Mouse (Mus musculus) heart, embryonic 13.5 days (tissue): ENCODE measurements at regions not wholly inside any gene's neighbourhood (a gene's known extent, or its start where the extent isn't known, plus 50 kb on each side); places are given as distances from the start of the nearest gene placed in this dataset.
A peak's percentile ranks its signal among the peaks of the same experiment; 100 is the strongest.

Experiments used
- ATAC-seq: fragments of 200-750 bp; cut with Nextera tagmentation; 2 replicates; pipeline ENCODE4 v1.8.0; 2017; ENCODE audit warnings: moderate TSS enrichment; ENCODE audit not compliant: insufficient number of reproducible peaks, low FRiP score, low TSS enrichment; ENCODE audit errors: extremely low read depth
- H3K27ac ChIP-seq: fragments of 300-500 bp; sonication (generic); replicated peaks from 2 replicates; pipeline ENCODE4 v1.5.1; 2015; ENCODE audit warnings: moderate library complexity, mild to moderate bottlenecking, inconsistent platforms
- H3K27me3 ChIP-seq: fragments of 300-500 bp; sonication (generic); replicated peaks from 2 replicates; pipeline ENCODE4 v1.6.1; 2015; ENCODE audit warnings: mild to moderate bottlenecking, inconsistent platforms
- H3K36me3 ChIP-seq: fragments of 300-500 bp; sonication (generic); 2 replicates; pipeline ENCODE4 v1.6.1; 2015; ENCODE audit warnings: mild to moderate bottlenecking, inconsistent platforms
- H3K4me1 ChIP-seq: fragments of 300-500 bp; sonication (generic); 2 replicates; pipeline ENCODE4 v1.6.1; 2015; ENCODE audit warnings: inconsistent platforms
- H3K4me2 ChIP-seq: fragments of 300-500 bp; sonication (generic); 2 replicates; pipeline ENCODE4 v1.6.1; 2015; ENCODE audit warnings: inconsistent platforms, mild to moderate bottlenecking, moderate library complexity
- H3K4me3 ChIP-seq: fragments of 300-500 bp; sonication (generic); 2 replicates; pipeline ENCODE4 v1.5.1; 2015; ENCODE audit warnings: moderate library complexity, mild to moderate bottlenecking, inconsistent platforms
- H3K9ac ChIP-seq: fragments of 300-500 bp; sonication (generic); 2 replicates; pipeline ENCODE4 v1.6.1; 2015; ENCODE audit warnings: inconsistent platforms, mild to moderate bottlenecking, moderate library complexity
- H3K9me3 ChIP-seq: fragments of 300-500 bp; sonication (generic); 2 replicates; pipeline ENCODE4 v1.6.1; 2016; ENCODE audit warnings: inconsistent platforms
- WGBS: fragments of 180-500 bp; shearing (Covaris S2); methylation state at CpG from one replicate; pipeline ENCODE4 v1.1.7; 2015; ENCODE audit warnings: mixed read lengths; 5-methylcytosine and 5-hydroxymethylcytosine counted together

GRCm38 (mm10) chr2:133020173-133020837 lies 74.6 kb upstream of the Fermt1 start:
- ATAC-seq, result no peak
- Histone ChIP-seq H3K27ac (no peak overlapping the region), H3K9ac (no peak overlapping the region), H3K27me3 (no peaks in the 10 kb centered on the region), H3K36me3 (no peaks in the 10 kb centered on the region), H3K4me2 (peak overlapping the region; percentile 42), H3K4me1 (no peaks in the 10 kb centered on the region), H3K4me3 (no peak overlapping the region), H3K9me3 (no peaks in the 10 kb centered on the region)
- WGBS, result 22% methylated on average over 11 of the region's 11 CpGs

- no peak overlapping the region for H3K4me2 ChIP-seq
- H3K9ac ChIP-seq, result no peak overlapping the region
- H3K4me3 ChIP-seq, result no peak overlapping the region
- H3K27ac ChIP-seq, result no peak overlapping the region
- no peaks in the 10 kb centered on the region for H3K36me3 ChIP-seq
- H3K4me1 ChIP-seq, result no peaks in the 10 kb centered on the region
- H3K9me3 ChIP-seq, result no peaks in the 10 kb centered on the region
- WGBS, result 76% methylated on average over 3 of the region's 3 CpGs
- no peak for ATAC-seq
- H3K27me3 ChIP-seq, result no peaks in the 10 kb centered on the region
Observed at GRCm38 (mm10) chr2:133021244-133021643, 75.5 kb upstream of the Fermt1 start.

GRCm38 (mm10) chr2:133027038-133027437 lies 81.3 kb upstream of the Fermt1 start:
- Histone ChIP-seq H3K27ac (no peak overlapping the region), H3K36me3 (no peaks in the 10 kb centered on the region), H3K4me3 (no peak overlapping the region), H3K4me1 (no peaks in the 10 kb centered on the region), H3K9ac (no peak overlapping the region), H3K9me3 (no peaks in the 10 kb centered on the region), H3K4me2 (no peak overlapping the region), H3K27me3 (no peaks in the 10 kb centered on the region)
- WGBS, result 78% methylated on average over 2 of the region's 2 CpGs
- ATAC-seq, result no peak

GRCm38 (mm10) chr2:133035421-133035820 lies 89.7 kb upstream of the Fermt1 start:
- Histone ChIP-seq H3K4me2 (no peak overlapping the region), H3K36me3 (no peaks in the 10 kb centered on the region), H3K27me3 (no peaks in the 10 kb centered on the region), H3K9ac (no peak overlapping the region), H3K4me1 (no peaks in the 10 kb centered on the region), H3K9me3 (no peaks in the 10 kb centered on the region), H3K27ac (no peak overlapping the region), H3K4me3 (no peak overlapping the region)
- WGBS, result 61% methylated on average over 3 of the region's 3 CpGs
- ATAC-seq, result no peak

- H3K36me3 ChIP-seq, result no peaks in the 10 kb centered on the region
- no peak overlapping the region for H3K27ac ChIP-seq
- no peaks in the 10 kb centered on the region for H3K27me3 ChIP-seq
- no peak overlapping the region for H3K4me3 ChIP-seq
- no peaks in the 10 kb centered on the region for H3K4me1 ChIP-seq
- WGBS, result 81% methylated on average over 1 of the region's 1 CpGs
- no peak overlapping the region for H3K9ac ChIP-seq
- no peak overlapping the region for H3K4me2 ChIP-seq
- no peak for ATAC-seq
- no peaks in the 10 kb centered on the region for H3K9me3 ChIP-seq
Observed at GRCm38 (mm10) chr2:133040708-133041107, 95.0 kb upstream of the Fermt1 start.

GRCm38 (mm10) chr2:133077698-133078356 lies 132.1 kb upstream of the Fermt1 start:
- Histone ChIP-seq H3K27ac (no peak overlapping the region), H3K9ac (no peak overlapping the region), H3K4me3 (no peak overlapping the region), H3K4me1 (no peaks in the 10 kb centered on the region), H3K4me2 (no peak overlapping the region), H3K36me3 (no peaks in the 10 kb centered on the region), H3K9me3 (no peaks in the 10 kb centered on the region), H3K27me3 (no peaks in the 10 kb centered on the region)
- no peak for ATAC-seq
- WGBS, result 77% methylated on average over 11 of the region's 11 CpGs

GRCm38 (mm10) chr2:133090976-133091375 lies 145.3 kb upstream of the Fermt1 start:
- ATAC-seq, result no peak
- H3K9me3 ChIP-seq, result no peaks in the 10 kb centered on the region
- H3K4me2 ChIP-seq, result no peak overlapping the region
- H3K9ac ChIP-seq, result no peak overlapping the region
- no peak overlapping the region for H3K4me3 ChIP-seq
- 87% methylated on average over 7 of the region's 7 CpGs for WGBS
- no peaks in the 10 kb centered on the region for H3K4me1 ChIP-seq
- no peaks in the 10 kb centered on the region for H3K36me3 ChIP-seq
- H3K27ac ChIP-seq, result no peak overlapping the region
- no peaks in the 10 kb centered on the region for H3K27me3 ChIP-seq

GRCm38 (mm10) chr2:133113642-133114041 lies 167.9 kb upstream of the Fermt1 start:
- Histone ChIP-seq H3K4me2 (peak overlapping the region; percentile 48), H3K9ac (peak overlapping the region; percentile 33; the same call in 1 of the 2 replicates), H3K4me3 (no peak overlapping the region), H3K36me3 (no peaks in the 10 kb centered on the region), H3K27ac (no peak overlapping the region), H3K9me3 (no peaks in the 10 kb centered on the region), H3K4me1 (peaks cover 4% of the 10 kb centered on the region; the same call in 1 of the 2 replicates), H3K27me3 (peaks cover 9% of the 10 kb centered on the region)
- 14% methylated on average over 10 of the region's 10 CpGs for WGBS
- no peak for ATAC-seq

GRCm38 (mm10) chr2:133118651-133119050 lies 172.9 kb upstream of the Fermt1 start:
- no peaks in the 10 kb centered on the region for H3K9me3 ChIP-seq
- H3K36me3 ChIP-seq, result no peaks in the 10 kb centered on the region
- H3K27ac ChIP-seq, result no peak overlapping the region
- H3K4me1 ChIP-seq, result peaks cover 4% of the 10 kb centered on the region; the same call in 1 of the 2 replicates
- ATAC-seq, result no peak
- H3K9ac ChIP-seq, result no peak overlapping the region
- WGBS, result 86% methylated on average over 14 of the region's 14 CpGs
- H3K4me2 ChIP-seq, result no peak overlapping the region
- H3K4me3 ChIP-seq, result no peak overlapping the region
- peaks cover 12% of the 10 kb centered on the region for H3K27me3 ChIP-seq

GRCm38 (mm10) chr2:133125212-133125801 lies 179.6 kb upstream of the Fermt1 start:
- Histone ChIP-seq H3K27ac (no peak overlapping the region), H3K4me2 (no peak overlapping the region), H3K36me3 (no peaks in the 10 kb centered on the region), H3K9me3 (no peaks in the 10 kb centered on the region), H3K4me1 (no peaks in the 10 kb centered on the region), H3K4me3 (no peak overlapping the region), H3K27me3 (peaks cover 16% of the 10 kb centered on the region), H3K9ac (no peak overlapping the region)
- WGBS, result 78% methylated on average over 1 of the region's 1 CpGs
- no peak for ATAC-seq

- Histone ChIP-seq H3K4me3 (no peak overlapping the region), H3K9ac (no peak overlapping the region), H3K36me3 (no peaks in the 10 kb centered on the region), H3K27ac (no peak overlapping the region), H3K4me1 (peaks cover 24% of the 10 kb centered on the region), H3K4me2 (no peak overlapping the region), H3K9me3 (no peaks in the 10 kb centered on the region), H3K27me3 (peaks cover 61% of the 10 kb centered on the region)
- ATAC-seq, result no peak
- 51% methylated on average over 3 of the region's 3 CpGs for WGBS
Observed at GRCm38 (mm10) chr2:133134878-133135277, 189.2 kb upstream of the Fermt1 start.
